Mouse (Mus musculus) brain, embryonic 14.5 days (tissue): Measurements from ENCODE around the gene Rhpn2.

Experiments used
- CTCF ChIP-seq: fragments of 200-500 bp; IDR thresholded peaks from 2 replicates; pipeline ENCODE4 v1.5.1; 2012; ENCODE audit warnings: inconsistent platforms, mild to moderate bottlenecking, moderate library complexity, borderline replicate concordance; ENCODE audit not compliant: insufficient read depth, insufficient read length; ENCODE audit errors: extremely low read depth
- POLR2A ChIP-seq: fragments of 200-500 bp; IDR thresholded peaks from 2 replicates; pipeline ENCODE4 v1.6.1; 2012; ENCODE audit warnings: mild to moderate bottlenecking, inconsistent platforms, borderline replicate concordance; ENCODE audit not compliant: poor library complexity, insufficient read depth, insufficient read length, severe bottlenecking; ENCODE audit errors: extremely low read depth

DNA sequence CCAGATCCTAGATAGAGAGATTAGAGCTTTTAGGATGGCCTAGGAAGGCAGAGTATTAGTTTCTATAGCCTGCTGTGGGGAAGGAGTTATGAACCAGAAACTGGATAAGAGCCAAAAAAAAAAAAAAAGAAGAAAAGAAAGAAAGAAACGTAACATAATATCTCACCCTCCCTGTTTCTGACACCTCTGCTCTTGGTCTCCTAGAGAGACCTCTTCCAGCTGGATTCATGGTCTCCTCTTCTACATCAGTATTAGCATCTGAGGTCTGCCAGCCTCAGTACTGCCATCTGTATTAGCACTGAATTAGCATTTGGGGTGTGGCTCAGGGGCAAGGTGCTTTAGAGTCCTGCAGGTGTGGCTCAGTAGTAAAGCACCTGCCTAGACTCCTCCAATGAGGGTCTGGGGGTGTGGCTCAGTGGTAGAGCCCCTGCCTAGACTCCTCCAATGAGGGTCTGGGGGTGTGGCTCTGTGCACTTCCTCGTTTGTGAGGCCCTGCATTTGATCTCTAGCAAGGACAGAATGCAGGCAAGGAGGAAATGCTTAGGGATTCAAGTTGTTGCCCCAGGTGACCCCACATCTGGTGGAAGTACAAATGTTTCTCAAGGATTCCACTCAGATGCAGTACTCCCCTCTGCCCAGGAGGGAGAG is 48.9 kb downstream of the Rhpn2 start:
- no peak for TF ChIP-seq CTCF
- no peak for TF ChIP-seq POLR2A
